Mouse (Mus musculus): ENCODE data around the gene Vmn2r112.
"Not testable (repeated sequence)": the region's sequence is repeated elsewhere in the genome, so short reads cannot be mapped to it uniquely, and the experiment has no call there.

Vmn2r112 gene

GRCm38 (mm10) chr17:22600651-22601050, at the start of gene Vmn2r112:
Vmn2r112 (plus strand) TSS chr17:22600951.
- DNase-seq: not testable (repeated sequence)

- not testable (repeated sequence) for DNase-seq
Observed at GRCm38 (mm10) chr17:22573382-22573781, 27.4 kb upstream of the Vmn2r112 start, which contains the start of gene Vmn2r111. Vmn2r111 (minus strand) TSS chr17:22573482.

- no peak for DNase-seq
Observed at GRCm38 (mm10) chr17:22630646-22631045, 29.9 kb downstream of the Vmn2r112 start.
